Mouse (Mus musculus) midbrain, postnatal 0 days (tissue): ENCODE data around the gene Bcl11a. TPM values are rescaled to one million over a fixed set of nuclear protein-coding genes. Genes with fewer than 3 reads are reported as not detected.

Experiments
- ATAC-seq: fragments of 200-750 bp; cut with Nextera tagmentation; 2 replicates; pipeline ENCODE4 v1.8.0; 2017; ENCODE audit warnings: moderate number of reproducible peaks, mild to moderate bottlenecking, moderate TSS enrichment, moderate library complexity; ENCODE audit not compliant: low FRiP score
- DNase-seq: peaks from one replicate; pipeline ENCODE4 v3.0.0-alpha.2; 2015; ENCODE audit warnings: low spot score
- H3K27ac ChIP-seq: fragments of 300-500 bp; sonication (generic); 2 replicates; pipeline ENCODE4 v1.5.1; 2014; ENCODE audit warnings: low read depth, mild to moderate bottlenecking, low read length, mixed read lengths
- H3K27me3 ChIP-seq: fragments of 300-500 bp; sonication (generic); 2 replicates; pipeline ENCODE4 v1.6.1; 2014; ENCODE audit warnings: low read length, control low read depth, mixed read lengths; ENCODE audit not compliant: insufficient read depth
- H3K36me3 ChIP-seq: fragments of 300-500 bp; sonication (generic); 2 replicates; pipeline ENCODE4 v1.6.1; 2014; ENCODE audit warnings: low read length, control low read depth, mixed read lengths; ENCODE audit not compliant: insufficient read depth
- H3K4me1 ChIP-seq: fragments of 300-500 bp; sonication (generic); 2 replicates; pipeline ENCODE4 v1.6.1; 2014; ENCODE audit warnings: mild to moderate bottlenecking, control low read depth, antibody characterized with exemption, low read length, mixed read lengths; ENCODE audit not compliant: insufficient read depth
- H3K4me2 ChIP-seq: fragments of 300-500 bp; sonication (generic); 2 replicates; pipeline ENCODE4 v1.6.1; 2014; ENCODE audit warnings: low read depth, mild to moderate bottlenecking, low read length, mixed read lengths; ENCODE audit not compliant: poor library complexity, severe bottlenecking
- H3K4me3 ChIP-seq: fragments of 300-500 bp; sonication (generic); 2 replicates; pipeline ENCODE4 v1.5.1; 2014; ENCODE audit warnings: low read depth, mild to moderate bottlenecking, low read length, moderate library complexity
- H3K9ac ChIP-seq: fragments of 300-500 bp; sonication (generic); replicated peaks from 2 replicates; pipeline ENCODE4 v1.6.1; 2014; ENCODE audit warnings: mild to moderate bottlenecking, low read length, moderate library complexity, mixed read lengths; ENCODE audit not compliant: poor library complexity, severe bottlenecking
- H3K9me3 ChIP-seq: fragments of 300-500 bp; sonication (generic); 2 replicates; pipeline ENCODE4 v1.6.1; 2016; ENCODE audit warnings: low read length, control low read depth
- CTCF ChIP-seq: IDR thresholded peaks from 2 replicates; pipeline ENCODE4 v1.5.1; 2016; ENCODE audit warnings: antibody characterized with exemption, mild to moderate bottlenecking
- WGBS: fragments of 180-500 bp; shearing (Covaris S2); extraction: QIAGEN DNeasy Blood & Tissue Kit; methylation state at CpG from one replicate; pipeline ENCODE4 v1.1.7; 2014; 5-methylcytosine and 5-hydroxymethylcytosine counted together
- polyA plus RNA-seq: library from polyadenylated mRNA; unstranded; fragments of >200 nt; fragmentation: Nextera tagmentation; extraction: Ambion mirVana; gene quantifications from 2 replicates; pipeline ENCODE4 v1.2.1, GENCODE M21; 2015
- total RNA-seq: library from RNA; depleted of rRNA; stranded (reverse); fragments of >200 nt; gene quantifications from 2 replicates; pipeline ENCODE4 v1.2.3, GENCODE M21; 2014

Gene Bcl11a
- total and polyA plus RNA-seq, 2 experiments from 2014 or later, result 44.6 to 80.9 TPM

- H3K9ac ChIP-seq, result no peak overlapping the region
- no peak overlapping the region for H3K27ac ChIP-seq
- H3K36me3 ChIP-seq, result no peaks in the 10 kb centered on the region
- H3K4me2 ChIP-seq, result no peak overlapping the region
- ATAC-seq (no peak), DNase-seq (no peak)
- no peaks in the 10 kb centered on the region for H3K27me3 ChIP-seq
- TF ChIP-seq CTCF, result no peak
- H3K9me3 ChIP-seq, result no peaks in the 10 kb centered on the region
- WGBS, result 80% methylated on average over 5 of the region's 5 CpGs
- H3K4me1 ChIP-seq, result no peaks in the 10 kb centered on the region
- no peak overlapping the region for H3K4me3 ChIP-seq
Observed at GRCm38 (mm10) chr11:24200310-24200709, 122.5 kb downstream of the Bcl11a start.

- H3K27ac ChIP-seq, result no peak overlapping the region
- H3K4me2 ChIP-seq, result no peak overlapping the region
- DNase-seq (no peak), ATAC-seq (no peak)
- H3K4me1 ChIP-seq, result no peaks in the 10 kb centered on the region
- no peak overlapping the region for H3K9ac ChIP-seq
- H3K36me3 ChIP-seq, result no peaks in the 10 kb centered on the region
- H3K27me3 ChIP-seq, result no peaks in the 10 kb centered on the region
- WGBS, result 78% methylated on average over 4 of the region's 4 CpGs
- no peak for TF ChIP-seq CTCF
- no peak overlapping the region for H3K4me3 ChIP-seq
- H3K9me3 ChIP-seq, result no peaks in the 10 kb centered on the region
Observed at GRCm38 (mm10) chr11:24201223-24201622, 123.4 kb downstream of the Bcl11a start.

DNA sequence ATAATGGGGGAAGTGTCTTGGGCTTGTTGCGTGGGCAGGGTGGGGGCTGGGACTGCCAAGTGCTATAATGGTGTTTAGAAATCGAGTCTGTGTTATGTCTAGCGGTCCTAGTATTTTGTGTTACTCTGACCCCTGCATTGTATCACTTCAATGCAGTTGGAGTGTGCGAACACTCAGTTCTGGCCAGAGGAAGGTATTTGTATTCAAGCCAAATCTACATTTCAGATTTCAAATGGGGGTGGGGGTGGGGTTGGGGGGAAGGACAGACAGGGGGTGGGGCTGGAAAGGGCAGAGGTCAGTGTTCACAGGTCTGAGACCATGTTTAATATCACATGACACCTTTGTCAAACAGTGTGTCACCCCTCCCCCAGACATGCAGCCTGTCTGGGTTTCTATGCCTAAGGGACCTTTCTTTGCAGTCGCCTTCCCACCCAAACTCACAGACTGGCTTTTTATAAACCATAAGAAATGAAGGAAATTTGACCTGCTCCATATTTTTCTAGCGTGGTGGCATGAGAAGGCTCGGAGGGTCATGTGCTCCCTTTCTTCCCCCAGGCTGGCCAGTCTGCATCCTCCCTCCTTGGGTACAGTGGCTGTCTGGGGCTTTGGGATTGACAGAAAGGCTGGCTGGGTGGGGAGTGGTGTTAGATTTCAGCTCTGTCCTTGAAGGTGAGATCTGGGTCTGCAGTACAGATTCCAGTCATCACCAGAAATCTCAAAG, 124.9 kb downstream of the Bcl11a start:
- DNase-seq (no peak), ATAC-seq (no peak)
- Histone ChIP-seq H3K9me3 (no peaks in the 10 kb centered on the region), H3K36me3 (no peaks in the 10 kb centered on the region), H3K27me3 (no peaks in the 10 kb centered on the region), H3K4me3 (no peak overlapping the region), H3K27ac (no peak overlapping the region), H3K9ac (no peak overlapping the region), H3K4me1 (no peaks in the 10 kb centered on the region), H3K4me2 (no peak overlapping the region)
- no peak for TF ChIP-seq CTCF
- 34% methylated on average over 7 of the region's 7 CpGs for WGBS

DNA sequence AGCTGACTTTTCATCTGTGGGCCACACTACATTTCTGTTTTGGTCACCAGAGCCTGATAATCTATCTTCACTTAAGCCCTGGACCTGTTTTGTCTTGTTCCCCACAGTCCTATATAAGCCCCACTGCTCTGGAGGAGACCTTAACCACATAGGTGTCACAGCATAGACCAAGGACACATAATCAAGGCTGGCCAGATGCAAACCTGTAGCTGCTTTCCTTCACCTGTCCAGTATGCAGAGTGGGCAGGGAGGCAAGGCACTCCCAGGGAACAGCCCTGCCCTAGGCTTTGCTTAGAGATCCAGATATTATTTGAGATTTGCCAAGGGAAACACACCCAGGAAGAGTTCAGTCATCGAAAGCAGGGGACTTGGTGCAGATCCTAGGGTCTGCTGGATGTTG, 125.6 kb downstream of the Bcl11a start:
- no peak overlapping the region for H3K27ac ChIP-seq
- no peaks in the 10 kb centered on the region for H3K27me3 ChIP-seq
- no peak overlapping the region for H3K4me3 ChIP-seq
- H3K4me2 ChIP-seq, result no peak overlapping the region
- H3K4me1 ChIP-seq, result no peaks in the 10 kb centered on the region
- no peak for ATAC-seq
- WGBS, result 96% methylated on average over 1 of the region's 1 CpGs
- no peaks in the 10 kb centered on the region for H3K9me3 ChIP-seq
- no peak for DNase-seq
- TF ChIP-seq CTCF, result no peak
- no peak overlapping the region for H3K9ac ChIP-seq
- no peaks in the 10 kb centered on the region for H3K36me3 ChIP-seq

DNA sequence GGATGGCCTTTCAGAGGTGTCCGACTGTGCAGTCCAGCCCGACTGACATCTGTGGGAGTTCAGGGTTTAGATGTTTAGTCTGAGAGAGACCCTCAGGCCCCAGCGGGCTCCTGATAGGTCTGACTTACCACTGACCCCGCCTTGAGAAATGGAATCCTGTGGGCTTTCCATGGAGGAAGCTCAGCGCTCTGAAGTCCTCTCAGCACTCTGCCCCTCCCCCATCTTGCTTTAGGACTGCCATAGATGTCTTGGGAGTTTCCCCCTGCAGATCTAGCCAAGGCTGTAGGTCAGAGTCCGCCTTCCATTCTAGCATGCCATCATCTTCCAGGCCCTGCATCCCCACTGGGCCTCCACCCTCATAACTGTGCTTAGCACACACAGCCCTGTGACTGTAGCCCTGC, 131.1 kb downstream of the Bcl11a start:
- Histone ChIP-seq H3K4me3 (no peak overlapping the region), H3K4me2 (no peak overlapping the region), H3K27me3 (no peaks in the 10 kb centered on the region), H3K27ac (no peak overlapping the region), H3K4me1 (no peaks in the 10 kb centered on the region), H3K36me3 (no peaks in the 10 kb centered on the region), H3K9me3 (no peaks in the 10 kb centered on the region), H3K9ac (no peak overlapping the region)
- WGBS, result 65% methylated on average over 6 of the region's 6 CpGs
- no peak for TF ChIP-seq CTCF
- DNase-seq, result no peak
- ATAC-seq, result no peak

GRCm38 (mm10) chr11:24214509-24215134, 136.8 kb downstream of the Bcl11a start:
- ATAC-seq (no peak), DNase-seq (no peak)
- no peak overlapping the region for H3K9ac ChIP-seq
- no peak overlapping the region for H3K4me3 ChIP-seq
- no peaks in the 10 kb centered on the region for H3K4me1 ChIP-seq
- TF ChIP-seq CTCF, result no peak
- H3K27ac ChIP-seq, result no peak overlapping the region
- H3K36me3 ChIP-seq, result no peaks in the 10 kb centered on the region
- no peaks in the 10 kb centered on the region for H3K27me3 ChIP-seq
- WGBS, result 85% methylated on average over 3 of the region's 3 CpGs
- no peak overlapping the region for H3K4me2 ChIP-seq
- no peaks in the 10 kb centered on the region for H3K9me3 ChIP-seq
